ENCODE assay signal across 8 mouse cellular contexts in the genomic region with DNA sequence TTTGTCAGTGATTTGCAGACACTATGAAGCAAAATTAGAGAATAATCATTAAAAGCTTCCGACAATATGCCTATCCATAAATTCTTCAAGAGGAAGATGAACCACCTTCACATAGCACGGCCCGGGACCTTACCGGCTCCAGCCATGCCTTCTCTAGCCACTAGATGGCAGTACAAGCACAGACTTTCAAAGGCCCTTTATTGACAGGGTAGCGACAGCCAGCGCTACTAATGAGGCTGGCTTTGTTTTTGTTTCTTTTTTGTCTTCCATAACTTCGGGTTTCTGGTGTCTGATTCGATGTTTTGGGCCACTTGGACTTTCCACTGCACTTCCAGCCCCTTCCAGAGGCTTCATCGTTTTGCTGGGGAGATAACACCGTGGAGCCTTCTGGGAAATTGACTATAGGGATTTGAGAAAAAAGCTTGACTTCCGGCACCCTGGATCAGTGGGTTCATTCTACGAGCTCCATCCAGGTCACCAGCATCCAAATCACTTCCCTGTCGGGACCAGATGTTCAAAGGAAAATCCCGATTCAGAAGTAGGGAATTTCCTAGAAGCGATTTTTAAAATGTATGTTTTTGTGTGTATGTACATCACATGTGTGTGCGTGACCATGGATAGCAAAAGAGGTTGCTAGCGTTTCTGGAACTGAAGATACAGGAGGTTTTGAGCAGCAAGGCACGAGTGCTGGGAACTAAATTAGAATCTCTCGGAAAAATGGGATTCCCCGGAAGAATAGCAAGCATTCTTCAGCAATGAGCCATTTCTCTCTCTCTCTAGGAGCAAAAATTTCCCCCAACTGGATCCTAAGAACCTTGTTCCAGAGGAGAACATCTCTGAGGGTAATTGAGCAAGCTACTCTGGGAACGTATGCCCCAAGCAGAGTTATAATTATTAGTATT.
A peak's percentile ranks its signal among the peaks of the same experiment; 100 is the strongest.
DNase-seq lines count a peak whose midpoint lies in the region; ATAC-seq and TF ChIP-seq lines count a peak whose summit lies in the region.

No protein-coding gene starts in this region.

- H3K36me3 ChIP-seq in hindbrain, embryonic 12.5 days: no peaks in the 10 kb centered on the region
- no peaks in the 10 kb centered on the region for H3K36me3 ChIP-seq in lung, postnatal 0 days (ENCODE audit: insufficient read depth, low read length)

- peak overlapping the region; percentile 56 for H3K4me2 ChIP-seq in hindbrain, embryonic 12.5 days (replicated peaks)
- peak overlapping the region; percentile 71 for H3K4me2 ChIP-seq in lung, postnatal 0 days (replicated peaks; ENCODE audit: low read depth, low read length)

- H3K4me3 ChIP-seq in hindbrain, embryonic 12.5 days: peak overlapping the region; percentile 28
- H3K4me3 ChIP-seq in lung, postnatal 0 days (ENCODE audit: low read depth, low read length): peak overlapping the region; percentile 42

- peak; percentile 88 for ATAC-seq in hindbrain, embryonic 12.5 days (ENCODE audit: low FRiP score)
- ATAC-seq in lung, postnatal 0 days: peak; percentile 89

- H3K9ac ChIP-seq in hindbrain, embryonic 12.5 days: peak overlapping the region; percentile 47; the same call in 1 of the 2 replicates
- peak overlapping the region; percentile 46; the same call in 1 of the 2 replicates for H3K9ac ChIP-seq in lung, postnatal 0 days (replicated peaks; ENCODE audit: low read depth)

- no peaks in the 10 kb centered on the region; the same call in 1 of the 2 replicates for H3K27me3 ChIP-seq in hindbrain, embryonic 12.5 days
- H3K27me3 ChIP-seq in lung, postnatal 0 days (replicated peaks; ENCODE audit: insufficient read depth, low read length): no peaks in the 10 kb centered on the region

- no peak for TF ChIP-seq EP300 in lung, postnatal 0 days (IDR thresholded peaks at IDR 0.05)

- no peak overlapping the region for H3K27ac ChIP-seq in hindbrain, embryonic 12.5 days
- H3K27ac ChIP-seq in lung, postnatal 0 days (ENCODE audit: low read length): no peak overlapping the region

- H3K4me1 ChIP-seq in hindbrain, embryonic 12.5 days: no peaks in the 10 kb centered on the region; the same call in 1 of the 2 replicates
- no peaks in the 10 kb centered on the region for H3K4me1 ChIP-seq in lung, postnatal 0 days (ENCODE audit: insufficient read depth, low read depth, low read length)

- peak; percentile 77 for DNase-seq in Muller cell, postnatal 12 days (ENCODE audit: inconsistent ontology term)
- peak; percentile 91 for DNase-seq in cerebellum, adult 9-10 months
- peak; percentile 81 to 97 for DNase-seq in frontal cortex, adult 2 months (ENCODE audit: extremely low spot score in 1 of 2, low spot score in 1 of 2)
- DNase-seq in layer of hippocampus, postnatal 10 days (ENCODE audit: low spot score in 2 of 2): peak; percentile 92
- DNase-seq in lung, postnatal 0 days (ENCODE audit: low spot score): peak; percentile 79
- peak; percentile 70 for DNase-seq in ovary, postnatal 10 days (ENCODE audit: low spot score)
- peak; percentile 84 for DNase-seq in thymus, postnatal 0 days (ENCODE audit: low spot score)

- H3K9me3 ChIP-seq in hindbrain, embryonic 12.5 days (replicated peaks): no peaks in the 10 kb centered on the region
- H3K9me3 ChIP-seq in lung, postnatal 0 days (ENCODE audit: low read length): no peaks in the 10 kb centered on the region

- WGBS in hindbrain, embryonic 12.5 days: 27% methylated on average over 21 of the region's 21 CpGs
- 14% methylated on average over 21 of the region's 21 CpGs for WGBS in lung, postnatal 0 days

- peak; percentile 93 for TF ChIP-seq CTCF in lung, postnatal 0 days (IDR thresholded peaks at IDR 0.05)
